Mouse (Mus musculus) large intestine, adult 2 months (tissue): ENCODE measurements around the gene Skap2. TPM values are rescaled to one million over a fixed set of nuclear protein-coding genes. Genes with fewer than 3 reads are reported as not detected.

Experiments
- DNase-seq: peaks from one replicate; pipeline ENCODE4 v3.0.0-alpha.2; 2012; ENCODE audit warnings: low read depth, low spot score
- WGBS: fragments of 180-500 bp; shearing (Covaris S2); methylation state at CpG from one replicate; pipeline ENCODE4 v1.1.7; 2018; 5-methylcytosine and 5-hydroxymethylcytosine counted together
- polyA plus RNA-seq: library from polyadenylated mRNA; depleted of rRNA; stranded (reverse); fragments of >200 nt; gene quantifications from 2 replicates; pipeline ENCODE4 v1.2.3, GENCODE M21; 2012

Gene Skap2
- polyA plus RNA-seq, 1 experiment = 10.5 TPM

GRCm38 (mm10) chr6:51860300-51860699 is 152.0 kb downstream of the Skap2 start:
- no peak for DNase-seq
- WGBS = 55% methylated on average over 8 of the region's 8 CpGs

- DNase-seq = peak; percentile 74
- 1% methylated on average over 11 of the region's 11 CpGs for WGBS
Measured at GRCm38 (mm10) chr6:51857821-51858220, 154.5 kb downstream of the Skap2 start.

- no peak for DNase-seq
- WGBS = 66% methylated on average over 3 of the region's 3 CpGs
Measured at GRCm38 (mm10) chr6:51853291-51853690, 159.1 kb downstream of the Skap2 start.

DNA sequence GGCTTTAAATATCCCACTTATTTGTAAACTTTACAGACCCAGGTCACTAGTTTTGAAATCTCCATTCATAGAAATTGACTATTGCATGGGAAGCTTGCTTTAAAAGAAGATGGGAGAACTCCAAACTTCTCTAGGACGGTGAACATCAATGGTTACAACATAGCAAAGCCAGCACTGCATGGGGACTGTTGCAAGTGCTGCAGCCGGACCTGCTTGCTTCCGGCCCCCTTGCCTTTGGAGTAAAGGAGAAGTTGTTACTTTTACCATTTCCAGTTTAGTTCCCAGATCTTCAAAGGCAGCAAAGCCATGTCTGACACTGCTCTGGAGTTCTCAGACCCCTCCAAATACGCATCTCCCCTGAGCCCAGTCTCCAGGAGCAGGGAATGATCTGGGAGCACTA is 159.7 kb downstream of the Skap2 start:
- DNase-seq = no peak

GRCm38 (mm10) chr6:51851544-51851943 is 160.8 kb downstream of the Skap2 start:
- WGBS = 37% methylated on average over 7 of the region's 7 CpGs
- DNase-seq = no peak

More for the DNA sequence above, 159.7 kb downstream of the Skap2 start:
- WGBS = 70% methylated on average over 4 of the region's 4 CpGs

DNA sequence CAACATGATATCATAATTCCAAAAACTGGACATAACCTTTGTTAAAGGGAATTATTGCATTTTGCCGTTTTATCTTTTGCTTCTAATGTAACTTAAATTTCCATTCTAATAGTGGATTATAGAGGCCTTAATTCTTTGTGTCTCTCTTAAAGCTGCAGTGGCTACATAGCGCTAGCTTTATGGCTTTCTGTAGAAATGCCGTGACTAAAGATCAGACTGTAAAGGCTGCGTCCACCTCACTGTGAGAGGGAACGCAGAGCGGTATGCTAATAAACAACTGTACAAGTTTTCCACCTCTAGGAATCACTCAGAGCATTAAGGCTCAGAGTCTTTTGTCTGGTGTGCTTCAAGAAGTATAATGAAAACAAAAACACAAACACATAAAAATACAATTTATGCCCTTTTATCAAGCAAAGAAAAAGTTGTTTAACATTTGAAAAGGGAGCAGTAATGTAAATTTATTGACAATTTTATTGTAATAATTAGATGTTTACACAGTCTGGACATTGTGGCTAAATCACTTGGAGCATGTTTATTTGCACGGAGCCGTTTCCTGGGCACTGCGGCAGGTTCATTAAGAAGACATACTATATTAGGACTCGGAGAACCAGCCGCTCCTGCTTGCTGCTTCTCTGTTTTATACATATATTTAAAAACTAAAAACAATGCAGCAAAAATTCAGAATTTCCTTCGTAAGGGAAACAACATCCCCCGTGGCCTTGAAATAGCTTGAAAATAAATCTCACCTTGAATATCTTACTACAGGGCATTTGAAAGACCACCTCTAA is 162.1 kb downstream of the Skap2 start:
- WGBS = 73% methylated on average over 13 of the region's 13 CpGs
- DNase-seq = no peak

DNA sequence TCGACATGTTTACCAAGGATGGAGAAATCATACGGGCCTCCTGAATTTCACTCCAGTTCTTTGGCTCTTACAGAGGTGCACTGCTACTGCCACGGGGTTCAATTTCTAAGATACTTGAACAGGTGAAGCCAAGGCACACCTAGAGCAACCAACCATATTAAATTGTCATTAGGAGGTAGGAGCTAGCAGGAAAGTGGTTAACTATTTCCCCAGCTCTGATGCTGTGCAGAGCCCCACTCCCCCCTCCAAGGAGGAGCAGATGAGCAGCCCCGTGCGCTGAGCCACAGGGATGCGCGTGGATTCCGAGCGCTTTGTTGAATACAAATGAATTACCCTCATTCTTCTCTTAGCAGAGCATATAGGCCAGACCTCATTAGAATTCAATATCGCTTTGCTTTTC is 162.8 kb downstream of the Skap2 start:
- no peak for DNase-seq
- 62% methylated on average over 10 of the region's 10 CpGs for WGBS

GRCm38 (mm10) chr6:51844106-51844505 is 168.2 kb downstream of the Skap2 start:
- 21% methylated on average over 11 of the region's 11 CpGs for WGBS
- DNase-seq = no peak

DNA sequence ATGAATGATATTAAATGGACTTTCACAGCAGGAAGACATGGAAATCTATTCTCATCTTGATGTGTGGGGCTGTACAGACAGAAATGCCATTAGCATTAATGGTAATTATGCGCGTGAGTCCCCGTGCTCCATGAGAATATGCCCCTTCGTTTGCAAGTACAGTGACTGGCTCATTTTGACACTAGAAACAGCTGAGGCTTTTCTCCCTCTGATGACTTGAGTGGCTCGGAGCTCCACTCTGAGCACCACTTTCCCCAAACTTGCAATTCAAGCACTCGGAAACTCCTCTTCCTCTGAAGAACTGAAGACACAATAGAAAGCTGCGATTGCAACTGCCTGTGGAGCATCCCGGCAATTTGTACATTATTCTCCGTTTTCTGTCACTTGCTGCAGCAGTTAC is 169.3 kb downstream of the Skap2 start:
- no peak for DNase-seq
- 80% methylated on average over 9 of the region's 9 CpGs for WGBS

DNA sequence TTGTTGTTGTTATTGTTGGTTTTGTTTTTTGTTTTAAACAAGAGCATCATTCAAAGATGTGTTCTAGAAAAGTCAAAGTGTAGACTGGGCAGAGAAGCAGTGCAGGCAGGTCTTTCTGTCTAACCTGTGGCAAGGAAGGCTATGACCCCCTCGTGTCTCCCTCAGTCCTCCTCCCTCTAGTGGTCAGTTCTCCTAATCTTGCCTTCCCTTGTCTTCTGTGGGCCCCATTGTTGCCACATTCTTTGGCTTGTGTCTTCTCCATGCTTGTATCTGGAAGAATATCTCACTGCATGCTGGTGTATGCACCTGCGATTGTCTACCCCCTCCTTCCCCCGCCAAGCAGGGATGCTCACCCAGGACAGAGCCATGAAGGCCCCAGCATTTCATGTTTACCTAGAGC is 174.2 kb downstream of the Skap2 start:
- no peak for DNase-seq
- 67% methylated on average over 3 of the region's 3 CpGs for WGBS

GRCm38 (mm10) chr6:51833362-51833761 is 179.0 kb downstream of the Skap2 start:
- WGBS = 84% methylated on average over 2 of the region's 2 CpGs
- no peak for DNase-seq

- DNase-seq = no peak
- WGBS = 77% methylated on average over 4 of the region's 4 CpGs
Measured at GRCm38 (mm10) chr6:51825621-51826021, 186.7 kb downstream of the Skap2 start.

- WGBS = 74% methylated on average over 9 of the region's 9 CpGs
Measured at GRCm38 (mm10) chr6:51824136-51824830, 188.1 kb downstream of the Skap2 start.

DNA sequence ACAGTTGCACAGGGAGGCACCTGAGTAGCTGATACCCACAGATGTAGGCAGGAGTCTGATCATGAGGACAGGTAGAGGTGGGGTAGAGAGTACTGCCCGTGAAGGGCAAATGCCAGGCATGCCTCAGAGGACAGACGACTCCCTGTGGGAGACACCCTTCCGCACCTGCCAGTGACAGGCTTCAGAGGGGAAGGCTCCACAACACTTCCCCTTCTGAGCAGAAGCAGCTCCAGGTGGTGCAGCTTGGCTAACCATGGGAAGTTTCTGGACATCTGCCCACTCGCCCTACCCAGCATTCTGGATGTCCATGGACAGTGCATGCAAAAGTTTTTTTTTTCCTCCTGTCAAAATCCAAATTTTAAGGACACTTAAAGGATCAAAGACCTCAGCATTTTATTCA is 190.3 kb downstream of the Skap2 start:
- 42% methylated on average over 4 of the region's 4 CpGs for WGBS
- DNase-seq = no peak

More at GRCm38 (mm10) chr6:51824136-51824830, 188.1 kb downstream of the Skap2 start:
- no peak for DNase-seq

DNA sequence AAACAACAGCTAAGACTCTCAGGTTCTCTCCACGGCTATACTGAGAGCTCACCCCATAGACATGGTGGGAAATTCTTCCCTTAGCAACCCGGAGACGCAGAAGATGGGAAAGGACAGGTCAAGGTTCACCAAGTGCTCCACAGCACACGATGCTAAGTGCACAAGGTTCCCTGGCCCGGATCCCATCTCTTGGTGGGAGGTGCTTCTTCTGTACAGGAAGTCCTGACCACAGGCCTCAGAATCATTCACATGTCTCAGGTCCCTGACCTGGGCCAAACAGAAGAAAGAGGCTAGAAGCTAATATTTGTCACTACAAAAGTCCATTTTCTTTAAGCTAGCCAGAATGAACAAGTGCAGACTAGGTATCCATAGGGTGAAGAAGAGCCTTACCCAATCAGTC is 191.5 kb downstream of the Skap2 start:
- 59% methylated on average over 5 of the region's 5 CpGs for WGBS

GRCm38 (mm10) chr6:51816892-51817621 is 195.3 kb downstream of the Skap2 start:
- DNase-seq = no peak
- WGBS = 76% methylated on average over 6 of the region's 6 CpGs

More for the DNA sequence above, 191.5 kb downstream of the Skap2 start:
- no peak for DNase-seq

GRCm38 (mm10) chr6:51810906-51811305 is 201.4 kb downstream of the Skap2 start:
- DNase-seq = no peak
- WGBS = 88% methylated on average over 4 of the region's 4 CpGs

DNA sequence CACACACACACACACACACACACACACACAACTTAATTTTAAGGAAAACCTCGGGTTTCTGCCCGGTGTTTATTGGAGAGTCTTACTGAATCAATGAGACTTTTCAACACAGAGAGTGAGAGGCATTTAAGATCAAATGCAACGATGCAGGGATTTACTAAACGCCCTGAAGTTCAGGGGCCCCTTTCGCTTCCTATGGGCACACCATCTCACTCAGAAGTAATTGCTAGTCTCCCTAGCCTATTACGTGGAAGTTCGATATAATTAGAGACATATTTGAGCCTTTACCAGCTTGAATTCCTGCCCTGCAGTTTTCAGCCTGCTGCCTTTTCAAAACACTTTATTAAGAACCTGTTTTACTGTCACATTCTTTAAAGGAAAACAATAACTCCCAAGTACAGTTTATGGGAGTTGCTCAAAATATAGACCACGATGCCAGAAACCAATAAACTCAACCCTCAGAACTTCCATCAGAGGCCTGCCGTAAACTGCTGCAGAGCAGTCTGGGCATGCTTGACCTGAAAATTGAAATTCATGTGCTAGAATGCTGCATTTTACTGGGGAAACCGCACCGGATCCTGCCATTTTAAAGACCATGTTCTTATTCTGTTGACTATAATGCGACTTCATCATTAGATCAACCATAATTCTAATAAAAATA is 203.1 kb downstream of the Skap2 start:
- no peak for DNase-seq
- 74% methylated on average over 12 of the region's 12 CpGs for WGBS

- 79% methylated on average over 6 of the region's 6 CpGs for WGBS
- DNase-seq = no peak
Measured at GRCm38 (mm10) chr6:51808011-51808410, 204.3 kb downstream of the Skap2 start.
